Mouse (Mus musculus) kidney, postnatal 0 days (tissue): ENCODE data around the gene Nfia. TPM values are rescaled to one million over a fixed set of nuclear protein-coding genes. Genes with fewer than 3 reads are reported as not detected.

Experiments
- ATAC-seq: fragments of 200-750 bp; cut with Nextera tagmentation; replicated peaks from 2 replicates; pipeline ENCODE4 v1.8.0; 2017; ENCODE audit warnings: low read depth, moderate number of reproducible peaks, moderate TSS enrichment, moderate library complexity; ENCODE audit not compliant: low FRiP score
- DNase-seq: peaks from one replicate; pipeline ENCODE4 v3.0.0-alpha.2; 2016; ENCODE audit warnings: low spot score
- H3K27ac ChIP-seq: fragments of 300-500 bp; sonication (generic); 2 replicates; pipeline ENCODE4 v1.5.1; 2014; ENCODE audit warnings: mild to moderate bottlenecking
- H3K27me3 ChIP-seq: fragments of 300-500 bp; sonication (generic); 2 replicates; pipeline ENCODE4 v1.6.1; 2014; ENCODE audit warnings: low read length, mixed read lengths; ENCODE audit not compliant: insufficient read depth
- H3K36me3 ChIP-seq: fragments of 300-500 bp; sonication (generic); 2 replicates; pipeline ENCODE4 v1.6.1; 2014; ENCODE audit warnings: low read length, mixed read lengths; ENCODE audit not compliant: insufficient read depth
- H3K4me1 ChIP-seq: fragments of 300-500 bp; sonication (generic); replicated peaks from 2 replicates; pipeline ENCODE4 v1.6.1; 2014; ENCODE audit warnings: antibody characterized with exemption, low read length, mixed read lengths; ENCODE audit not compliant: insufficient read depth
- H3K4me2 ChIP-seq: fragments of 300-500 bp; sonication (generic); 2 replicates; pipeline ENCODE4 v1.6.1; 2014; ENCODE audit warnings: mild to moderate bottlenecking, low read length, moderate library complexity, mixed read lengths
- H3K4me3 ChIP-seq: fragments of 300-500 bp; sonication (generic); replicated peaks from 2 replicates; pipeline ENCODE4 v1.5.1; 2014; ENCODE audit warnings: low read depth, low read length
- H3K9ac ChIP-seq: fragments of 300-500 bp; sonication (generic); 2 replicates; pipeline ENCODE4 v1.6.1; 2014; ENCODE audit warnings: low read depth, low read length
- H3K9me3 ChIP-seq: fragments of 300-500 bp; sonication (generic); replicated peaks from 2 replicates; pipeline ENCODE4 v1.6.1; 2016; ENCODE audit warnings: low read length, inconsistent platforms, mixed read lengths
- CTCF ChIP-seq: IDR thresholded peaks from 2 replicates; pipeline ENCODE4 v1.5.1; 2016; ENCODE audit warnings: antibody characterized with exemption, low read depth, mild to moderate bottlenecking, moderate library complexity
- WGBS: fragments of 180-500 bp; shearing (Covaris S2); extraction: QIAGEN DNeasy Blood & Tissue Kit; methylation state at CpG from one replicate; pipeline ENCODE4 v1.1.7; 2014; 5-methylcytosine and 5-hydroxymethylcytosine counted together
- polyA plus RNA-seq: library from polyadenylated mRNA; unstranded; fragments of >200 nt; fragmentation: Nextera tagmentation; extraction: Ambion mirVana; gene quantifications from 2 replicates; pipeline ENCODE4 v1.2.1, GENCODE M21; 2015

The Nfia gene
- polyA plus RNA-seq, 1 experiment from 2014 or later: 25.9 TPM

DNA sequence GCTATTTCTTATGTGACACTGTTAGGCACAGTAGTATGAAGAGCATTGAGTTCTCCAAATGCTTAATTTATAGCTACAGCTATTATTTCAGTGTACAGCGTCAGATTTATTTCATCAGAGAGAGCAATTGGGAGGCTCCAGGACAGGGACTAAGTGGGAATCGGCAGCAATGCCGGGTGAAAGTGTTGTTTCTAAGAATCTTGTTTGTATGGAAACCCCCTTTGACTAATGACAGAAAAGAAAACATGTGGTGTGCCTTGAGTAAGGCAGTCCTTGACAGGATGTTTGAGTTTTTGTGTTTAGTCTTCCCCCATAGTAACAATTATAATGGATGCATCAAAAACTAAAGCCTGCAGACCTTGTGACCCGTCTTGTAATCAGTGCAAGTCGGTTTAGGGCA lies 204.4 kb downstream of the Nfia start:
- no peak for TF ChIP-seq CTCF
- no peak overlapping the region for H3K4me2 ChIP-seq
- no peaks in the 10 kb centered on the region for H3K36me3 ChIP-seq
- ATAC-seq (no peak), DNase-seq (peak; percentile 52)
- 38% methylated on average over 5 of the region's 5 CpGs for WGBS
- no peak overlapping the region for H3K4me3 ChIP-seq
- H3K9ac ChIP-seq: no peak overlapping the region
- no peaks in the 10 kb centered on the region for H3K9me3 ChIP-seq
- H3K27me3 ChIP-seq: no peaks in the 10 kb centered on the region
- H3K27ac ChIP-seq: no peak overlapping the region
- H3K4me1 ChIP-seq: 0 out of 2 replicates have a peak, but pooled peaks cover 4% of the 10 kb centered on the region

DNA sequence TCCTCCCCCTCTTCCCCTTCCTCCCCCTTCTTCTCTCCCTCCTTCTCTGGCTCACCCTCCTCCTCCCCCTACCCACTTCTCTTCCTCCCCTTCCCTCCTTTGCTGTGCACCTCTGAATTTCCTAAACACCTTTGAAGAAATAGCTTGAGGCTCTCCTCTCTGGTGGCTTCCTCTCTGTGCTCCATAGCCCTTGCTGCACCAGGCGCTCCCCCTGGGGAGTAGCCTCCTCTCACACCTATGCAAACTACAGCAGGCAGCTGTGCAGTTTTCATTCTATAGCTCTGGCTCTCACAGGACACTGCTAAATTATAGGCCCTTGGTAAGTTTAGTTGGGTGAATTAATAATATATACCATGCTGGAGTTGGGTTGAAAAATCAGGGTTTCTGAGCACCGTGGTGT lies 211.8 kb downstream of the Nfia start:
- H3K9ac ChIP-seq: no peak overlapping the region
- no peaks in the 10 kb centered on the region for H3K9me3 ChIP-seq
- H3K4me3 ChIP-seq: no peak overlapping the region
- H3K27ac ChIP-seq: no peak overlapping the region
- H3K27me3 ChIP-seq: no peaks in the 10 kb centered on the region
- ATAC-seq (no peak), DNase-seq (no peak)
- no peaks in the 10 kb centered on the region for H3K36me3 ChIP-seq
- no peak overlapping the region for H3K4me2 ChIP-seq
- 89% methylated on average over 2 of the region's 2 CpGs for WGBS
- H3K4me1 ChIP-seq: peaks cover 6% of the 10 kb centered on the region; the same call in 1 of the 2 replicates
- TF ChIP-seq CTCF: no peak

DNA sequence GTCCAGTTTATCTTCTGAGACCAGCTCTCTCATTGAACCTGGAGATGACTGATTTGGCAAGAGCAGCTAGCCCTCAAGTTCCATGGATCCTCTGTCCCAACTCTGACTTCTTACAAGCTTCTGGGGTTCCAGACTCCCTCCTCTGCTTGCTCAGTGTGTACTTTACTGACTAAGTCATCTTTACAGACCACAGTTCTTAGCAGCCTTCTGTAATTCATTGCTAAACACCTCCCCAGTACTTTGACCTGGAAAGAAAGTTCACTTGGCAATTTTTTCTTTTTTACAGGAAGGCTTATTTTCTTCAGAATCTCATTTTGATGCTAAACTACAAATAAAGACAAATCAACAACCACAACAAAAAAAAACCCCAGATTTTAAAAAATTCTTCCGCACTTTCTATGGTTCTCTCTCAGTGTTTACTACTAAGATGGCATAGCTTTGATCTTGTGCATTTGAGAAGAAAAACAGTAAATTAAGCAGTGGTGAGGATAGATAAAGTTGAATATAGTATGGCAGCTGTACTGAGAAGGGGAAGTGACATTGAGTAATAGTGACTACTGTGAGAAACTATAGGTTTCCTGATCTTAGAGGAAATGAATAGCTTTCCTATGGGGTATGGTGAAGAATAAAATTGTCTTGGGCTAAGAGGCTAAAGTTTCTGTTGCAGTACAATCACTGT lies 213.7 kb downstream of the Nfia start:
- no peaks in the 10 kb centered on the region for H3K9me3 ChIP-seq
- no peak overlapping the region for H3K9ac ChIP-seq
- no peak for ATAC-seq
- H3K4me2 ChIP-seq: no peak overlapping the region
- no peak overlapping the region for H3K4me3 ChIP-seq
- WGBS: 87% methylated on average over 1 of the region's 1 CpGs
- H3K27ac ChIP-seq: peak overlapping the region; percentile 37; the same call in 1 of the 2 replicates
- H3K36me3 ChIP-seq: no peaks in the 10 kb centered on the region
- no peaks in the 10 kb centered on the region for H3K27me3 ChIP-seq
- TF ChIP-seq CTCF: no peak
- no peak for DNase-seq
- peaks cover 6% of the 10 kb centered on the region for H3K4me1 ChIP-seq

DNA sequence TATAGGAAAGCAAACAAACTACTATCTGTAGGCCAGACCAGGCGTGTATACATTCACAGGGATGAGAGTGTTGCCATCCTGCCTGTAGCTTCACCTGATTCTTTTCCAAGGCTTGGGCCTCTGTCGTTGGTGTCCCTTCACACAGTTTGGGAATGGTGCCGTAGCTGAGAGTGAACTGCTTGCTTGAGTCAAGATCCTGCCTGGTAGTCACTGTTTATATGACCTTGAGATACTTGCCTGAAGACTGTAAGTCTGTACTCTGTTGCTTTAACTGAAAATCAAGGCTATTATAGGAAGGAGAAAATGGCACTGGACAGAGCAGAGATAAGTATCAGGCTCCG lies 214.2 kb downstream of the Nfia start:
- peaks cover 6% of the 10 kb centered on the region for H3K4me1 ChIP-seq
- TF ChIP-seq CTCF: no peak
- WGBS: 81% methylated on average over 4 of the region's 4 CpGs

DNA sequence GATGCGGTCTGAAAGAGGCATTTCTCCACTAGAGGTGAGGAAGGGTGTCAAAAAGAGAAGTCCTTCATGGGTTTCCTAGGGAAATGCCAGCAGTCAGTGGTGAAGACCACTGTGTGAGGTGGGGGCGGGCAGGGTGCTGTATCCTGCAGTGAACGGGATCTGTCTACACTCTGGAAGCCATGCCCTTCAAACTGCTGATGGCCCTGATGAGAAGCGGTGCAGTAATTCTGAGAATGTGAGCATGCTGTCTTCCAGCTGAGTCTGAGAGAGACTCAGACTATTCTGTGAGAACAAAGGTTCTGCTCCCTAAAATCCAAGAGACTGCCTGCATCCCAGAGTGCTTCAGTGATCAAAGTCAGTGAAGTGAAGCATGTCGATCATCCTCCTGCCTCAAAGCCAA lies 216.2 kb downstream of the Nfia start:
- TF ChIP-seq CTCF: no peak
- Histone ChIP-seq H3K4me2 (no peak overlapping the region), H3K27ac (no peak overlapping the region), H3K27me3 (no peaks in the 10 kb centered on the region), H3K36me3 (no peaks in the 10 kb centered on the region), H3K9ac (no peak overlapping the region), H3K9me3 (no peaks in the 10 kb centered on the region), H3K4me3 (no peak overlapping the region), H3K4me1 (peaks cover 10% of the 10 kb centered on the region)
- ATAC-seq: no peak
- 44% methylated on average over 5 of the region's 5 CpGs for WGBS
- no peak for DNase-seq

More for the DNA sequence above, 214.2 kb downstream of the Nfia start:
- Histone ChIP-seq H3K27ac (peak overlapping the region; percentile 37; the same call in 1 of the 2 replicates), H3K9ac (no peak overlapping the region), H3K4me3 (no peak overlapping the region), H3K9me3 (no peaks in the 10 kb centered on the region), H3K36me3 (no peaks in the 10 kb centered on the region), H3K27me3 (no peaks in the 10 kb centered on the region), H3K4me2 (no peak overlapping the region)
- ATAC-seq: no peak
- DNase-seq: no peak

DNA sequence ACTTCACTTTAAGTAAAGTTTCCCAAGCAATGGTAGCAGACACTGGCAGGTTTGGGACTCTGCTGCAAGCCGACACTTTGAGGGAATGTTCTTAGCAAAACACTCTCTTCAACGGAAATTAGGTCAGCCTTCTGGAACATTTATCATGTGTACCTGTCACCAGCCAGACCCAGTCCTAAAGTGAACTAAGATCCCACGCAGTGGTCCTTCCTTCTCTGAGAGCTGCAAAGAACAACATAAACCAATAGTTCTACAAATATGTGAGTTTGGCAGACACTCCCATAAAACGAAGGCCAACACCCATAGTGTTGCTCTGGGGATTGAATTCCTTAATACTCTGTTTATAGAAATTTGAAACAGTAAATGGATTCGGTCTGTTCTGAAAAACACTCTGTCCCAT lies 217.9 kb downstream of the Nfia start:
- Histone ChIP-seq H3K9me3 (no peaks in the 10 kb centered on the region), H3K27ac (peak overlapping the region; percentile 57), H3K4me3 (no peak overlapping the region), H3K4me1 (peaks cover 10% of the 10 kb centered on the region), H3K9ac (no peak overlapping the region), H3K27me3 (no peaks in the 10 kb centered on the region), H3K4me2 (no peak overlapping the region), H3K36me3 (no peaks in the 10 kb centered on the region)
- DNase-seq (peak; percentile 87), ATAC-seq (no peak; the same call in 1 of the 2 replicates)
- WGBS: 14% methylated on average over 5 of the region's 5 CpGs
- TF ChIP-seq CTCF: no peak

DNA sequence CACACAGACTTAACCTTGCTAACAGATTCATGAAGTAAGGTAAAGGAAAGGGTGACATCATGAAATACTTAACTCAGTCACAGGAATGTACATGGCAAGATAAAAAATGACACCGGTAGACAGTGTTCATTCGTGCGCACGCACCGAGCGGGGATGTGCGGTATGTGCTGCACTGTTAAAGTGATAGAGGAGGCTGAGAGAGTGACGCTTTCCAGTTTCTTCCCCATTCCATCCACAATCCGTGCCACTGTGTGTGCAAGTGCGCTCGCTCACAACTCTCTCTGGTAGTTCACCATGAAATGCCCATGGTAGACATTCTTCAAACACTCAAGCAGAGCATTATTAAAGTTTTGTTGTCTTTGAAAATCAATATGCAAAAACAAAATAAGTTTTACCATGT lies 218.9 kb downstream of the Nfia start:
- Histone ChIP-seq H3K9me3 (no peaks in the 10 kb centered on the region), H3K27me3 (no peaks in the 10 kb centered on the region), H3K4me3 (no peak overlapping the region), H3K36me3 (no peaks in the 10 kb centered on the region), H3K9ac (no peak overlapping the region), H3K27ac (no peak overlapping the region), H3K4me1 (peaks cover 10% of the 10 kb centered on the region), H3K4me2 (no peak overlapping the region)
- 84% methylated on average over 11 of the region's 11 CpGs for WGBS
- no peak for TF ChIP-seq CTCF
- DNase-seq (no peak), ATAC-seq (no peak)
